Mouse (Mus musculus) stomach, postnatal 0 days (tissue): ENCODE measurements at regions not wholly inside any gene's neighbourhood (a gene's known extent, or its start where the extent isn't known, plus 50 kb on each side); places are given as distances from the start of the nearest gene placed in this dataset.

Experiments used
- ATAC-seq: fragments of 200-750 bp; cut with Nextera tagmentation; 2 replicates; pipeline ENCODE4 v1.8.0; 2017; ENCODE audit not compliant: low FRiP score, low TSS enrichment
- DNase-seq: peaks from one replicate; pipeline ENCODE4 v3.0.0-alpha.2; 2016; ENCODE audit warnings: low spot score
- H3K27ac ChIP-seq: fragments of 300-500 bp; sonication (generic); replicated peaks from 2 replicates; pipeline ENCODE4 v1.5.1; 2014; ENCODE audit warnings: mild to moderate bottlenecking, control low read depth
- H3K27me3 ChIP-seq: fragments of 300-500 bp; sonication (generic); 2 replicates; pipeline ENCODE4 v1.6.1; 2014; ENCODE audit warnings: low read length; ENCODE audit not compliant: control insufficient read depth, insufficient read depth
- H3K36me3 ChIP-seq: fragments of 300-500 bp; sonication (generic); 2 replicates; pipeline ENCODE4 v1.6.1; 2014; ENCODE audit warnings: low read length, mixed read lengths; ENCODE audit not compliant: control insufficient read depth, insufficient read depth
- H3K4me1 ChIP-seq: fragments of 300-500 bp; sonication (generic); replicated peaks from 2 replicates; pipeline ENCODE4 v1.6.1; 2014; ENCODE audit warnings: antibody characterized with exemption; ENCODE audit not compliant: control insufficient read depth, insufficient read depth
- H3K4me2 ChIP-seq: fragments of 300-500 bp; sonication (generic); replicated peaks from 2 replicates; pipeline ENCODE4 v1.6.1; 2014; ENCODE audit warnings: low read depth, mild to moderate bottlenecking, control low read depth, moderate library complexity
- H3K4me3 ChIP-seq: fragments of 300-500 bp; sonication (generic); 2 replicates; pipeline ENCODE4 v1.5.1; 2014; ENCODE audit warnings: low read depth, low read length, control low read depth
- H3K9ac ChIP-seq: fragments of 300-500 bp; sonication (generic); 2 replicates; pipeline ENCODE4 v1.6.1; 2014; ENCODE audit warnings: mild to moderate bottlenecking, low read length, control low read depth, mixed read lengths
- H3K9me3 ChIP-seq: fragments of 300-500 bp; sonication (generic); 2 replicates; pipeline ENCODE4 v1.6.1; 2016; ENCODE audit warnings: low read length; ENCODE audit not compliant: control insufficient read depth
- CTCF ChIP-seq: IDR thresholded peaks from 2 replicates; pipeline ENCODE4 v1.5.1; 2016; ENCODE audit warnings: antibody characterized with exemption, low read depth, mild to moderate bottlenecking, moderate library complexity
- EP300 ChIP-seq: optimal IDR thresholded peaks from 2 replicates; pipeline ENCODE3; 2016; ENCODE audit warnings: antibody characterized with exemption
- WGBS: fragments of 180-500 bp; shearing (Covaris S2); extraction: QIAGEN DNeasy Blood & Tissue Kit; methylation state at CpG from one replicate; pipeline ENCODE4 v1.1.7; 2014; 5-methylcytosine and 5-hydroxymethylcytosine counted together

DNA sequence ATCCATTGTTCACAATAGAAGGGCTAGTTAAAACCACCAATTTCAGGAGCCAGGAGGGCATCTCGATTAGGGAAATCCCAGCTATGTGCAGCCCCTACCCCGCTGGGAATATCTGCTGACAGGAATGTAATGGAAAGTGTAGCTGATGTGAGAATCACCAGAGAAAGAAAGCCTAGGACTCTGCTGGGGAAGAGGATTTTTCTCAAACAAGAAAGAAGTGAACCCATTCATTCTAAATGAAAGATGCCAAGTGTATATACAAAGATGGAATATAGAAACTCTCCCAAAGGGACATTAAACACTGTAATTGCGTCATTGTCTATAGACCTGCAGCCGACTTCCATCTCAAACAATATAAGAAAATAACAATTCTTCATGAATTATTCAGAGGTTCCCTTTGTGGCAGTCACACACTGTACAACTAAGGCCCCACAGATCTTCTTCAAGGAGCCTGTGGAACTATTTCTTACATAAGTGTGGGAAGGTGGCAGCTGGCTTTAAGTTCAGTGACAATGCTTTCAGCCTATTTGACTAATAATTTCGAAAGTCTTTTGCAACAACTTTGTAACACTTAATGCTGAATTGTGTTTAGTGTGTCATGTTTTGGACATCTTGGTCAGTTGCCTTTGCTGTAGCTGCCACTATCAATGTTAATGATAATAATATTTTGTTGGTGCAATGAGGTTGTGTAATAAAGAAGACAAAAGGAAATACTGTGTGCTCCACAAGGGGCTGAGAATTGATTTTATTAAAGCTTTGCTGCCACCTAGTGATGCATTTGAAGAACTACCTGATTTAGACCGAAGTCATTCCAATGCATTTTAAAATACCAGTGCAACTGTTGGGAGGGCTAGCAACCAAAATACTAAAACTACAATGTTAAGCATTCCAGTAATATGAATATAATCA is 285.4 kb upstream of the Rps6ka3 start:
- H3K9ac ChIP-seq = no peak overlapping the region
- no peaks in the 10 kb centered on the region for H3K36me3 ChIP-seq
- H3K4me1 ChIP-seq = no peaks in the 10 kb centered on the region
- TF ChIP-seq EP300 (no peak), CTCF (peak; percentile 72)
- no peak overlapping the region for H3K27ac ChIP-seq
- H3K9me3 ChIP-seq = no peaks in the 10 kb centered on the region
- H3K4me2 ChIP-seq = no peak overlapping the region
- no peak overlapping the region for H3K4me3 ChIP-seq
- ATAC-seq = no peak
- WGBS = 32% methylated on average over 6 of the region's 6 CpGs
- DNase-seq = no peak
- H3K27me3 ChIP-seq = no peaks in the 10 kb centered on the region

DNA sequence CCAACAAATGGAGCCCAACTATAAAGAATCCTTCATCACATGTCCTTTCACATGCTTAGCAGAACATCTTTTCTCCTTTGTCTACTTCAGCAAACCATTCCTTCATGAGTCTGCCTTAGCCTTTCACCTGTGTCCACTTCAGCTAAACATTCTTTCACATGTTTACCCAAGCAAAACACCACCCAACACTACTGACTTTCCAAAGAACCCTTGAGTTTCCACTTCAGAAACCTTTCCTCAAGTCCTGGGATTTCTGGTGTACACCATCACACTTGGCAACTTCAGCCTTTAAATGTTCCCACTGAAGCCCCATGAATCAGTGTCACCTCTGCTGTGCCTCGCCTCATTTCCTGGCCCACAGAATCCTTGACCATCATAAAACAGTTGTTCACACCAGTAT is 278.2 kb upstream of the Rps6ka3 start:
- Histone ChIP-seq H3K27ac (no peak overlapping the region), H3K4me3 (no peak overlapping the region)
- no peak for TF ChIP-seq EP300
- no peak for TF ChIP-seq CTCF

DNA sequence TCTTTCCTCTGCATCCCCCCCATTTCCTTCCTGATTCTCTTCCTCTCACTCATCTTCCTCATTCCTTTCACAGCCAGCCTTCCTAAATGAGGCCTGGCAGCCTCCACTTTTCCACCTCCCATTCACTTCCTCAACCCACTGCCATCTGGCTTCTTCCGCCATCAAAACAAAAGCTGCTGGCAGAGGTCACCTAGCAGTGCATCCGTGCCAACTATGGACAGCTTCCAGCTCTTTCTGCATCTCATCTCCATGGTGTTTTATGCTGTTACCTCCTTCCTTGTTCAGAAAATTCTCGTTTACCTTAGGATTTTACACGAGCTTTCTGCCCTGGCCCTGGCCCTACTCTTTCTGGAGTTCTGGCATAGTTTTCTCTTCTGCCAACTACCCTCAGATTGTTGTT is 262.9 kb upstream of the Rps6ka3 start:
- no peak for ATAC-seq
- TF ChIP-seq EP300 (no peak), CTCF (no peak)
- Histone ChIP-seq H3K4me3 (no peak overlapping the region), H3K36me3 (no peaks in the 10 kb centered on the region), H3K9me3 (no peaks in the 10 kb centered on the region), H3K9ac (no peak overlapping the region), H3K4me1 (no peaks in the 10 kb centered on the region), H3K27ac (no peak overlapping the region), H3K27me3 (no peaks in the 10 kb centered on the region), H3K4me2 (no peak overlapping the region)
- WGBS = 56% methylated on average over 4 of the region's 4 CpGs
- DNase-seq = no peak

More for the DNA sequence above, 278.2 kb upstream of the Rps6ka3 start:
- no peaks in the 10 kb centered on the region for H3K27me3 ChIP-seq
- ATAC-seq = no peak
- 78% methylated on average over 1 of the region's 1 CpGs for WGBS
- no peaks in the 10 kb centered on the region for H3K4me1 ChIP-seq
- no peak overlapping the region for H3K4me2 ChIP-seq
- H3K9me3 ChIP-seq = no peaks in the 10 kb centered on the region
- no peak overlapping the region for H3K9ac ChIP-seq
- H3K36me3 ChIP-seq = no peaks in the 10 kb centered on the region
- DNase-seq = no peak

DNA sequence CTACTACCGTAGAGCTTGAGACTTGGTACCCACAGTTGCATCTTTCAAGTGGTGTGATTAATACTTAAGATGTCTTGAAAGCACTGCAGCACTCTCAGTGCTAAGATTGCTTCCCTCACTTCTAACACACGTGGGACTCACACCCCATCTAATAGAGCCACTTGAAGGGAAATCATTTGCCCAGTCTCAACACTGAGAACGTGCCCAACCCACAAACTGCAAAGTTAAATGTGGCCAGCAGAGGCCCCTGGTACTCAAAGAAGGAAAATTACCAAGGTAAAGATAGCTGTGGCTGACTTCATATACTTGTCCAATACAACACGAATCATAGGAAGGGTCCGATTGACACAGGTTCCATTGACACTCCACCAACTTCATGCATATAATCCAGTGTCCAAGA is 238.4 kb upstream of the Rps6ka3 start:
- 68% methylated on average over 5 of the region's 5 CpGs for WGBS
- DNase-seq = peak; percentile 13
- no peak overlapping the region for H3K27ac ChIP-seq

DNA sequence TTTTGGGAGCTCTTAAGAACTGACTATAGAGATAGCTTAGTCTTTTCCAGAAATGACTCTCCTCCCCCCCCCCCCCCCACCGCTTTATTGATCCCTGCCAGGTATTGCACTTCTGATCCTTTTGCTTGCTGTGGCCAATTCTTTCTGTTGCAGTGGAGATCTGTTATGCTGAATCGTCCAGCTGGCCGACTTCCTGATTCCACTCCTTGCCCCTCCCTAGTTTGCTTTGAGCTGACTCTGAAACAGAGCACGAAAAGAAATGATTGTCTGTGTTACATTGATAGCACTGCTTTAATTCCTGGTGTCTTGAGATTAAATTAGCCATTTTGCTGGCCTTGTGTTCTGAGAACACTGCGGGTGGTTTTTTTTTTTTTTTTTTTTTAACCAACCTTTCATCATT is 233.5 kb upstream of the Rps6ka3 start:
- Histone ChIP-seq H3K36me3 (no peaks in the 10 kb centered on the region), H3K27me3 (no peaks in the 10 kb centered on the region), H3K4me3 (no peak overlapping the region), H3K4me1 (no peaks in the 10 kb centered on the region), H3K4me2 (no peak overlapping the region), H3K9ac (no peak overlapping the region), H3K27ac (no peak overlapping the region), H3K9me3 (no peaks in the 10 kb centered on the region)
- ATAC-seq = no peak
- DNase-seq = peak; percentile 15
- WGBS = 41% methylated on average over 5 of the region's 5 CpGs
- no peak for TF ChIP-seq CTCF
- no peak for TF ChIP-seq EP300

More for the DNA sequence above, 238.4 kb upstream of the Rps6ka3 start:
- H3K36me3 ChIP-seq = no peaks in the 10 kb centered on the region
- no peak overlapping the region for H3K4me3 ChIP-seq
- H3K4me1 ChIP-seq = no peaks in the 10 kb centered on the region
- no peak overlapping the region for H3K9ac ChIP-seq
- TF ChIP-seq CTCF (peak; percentile 66), EP300 (no peak)
- H3K4me2 ChIP-seq = no peak overlapping the region
- no peaks in the 10 kb centered on the region for H3K27me3 ChIP-seq
- no peak for ATAC-seq
- H3K9me3 ChIP-seq = no peaks in the 10 kb centered on the region

- H3K36me3 ChIP-seq = no peaks in the 10 kb centered on the region
- DNase-seq (no peak), ATAC-seq (no peak)
- H3K9ac ChIP-seq = no peak overlapping the region
- H3K27me3 ChIP-seq = no peaks in the 10 kb centered on the region
- H3K27ac ChIP-seq = no peak overlapping the region
- 51% methylated on average over 2 of the region's 2 CpGs for WGBS
- no peaks in the 10 kb centered on the region for H3K4me1 ChIP-seq
- H3K9me3 ChIP-seq = no peaks in the 10 kb centered on the region
- no peak for TF ChIP-seq CTCF
- TF ChIP-seq EP300 = no peak
- no peak overlapping the region for H3K4me3 ChIP-seq
- H3K4me2 ChIP-seq = no peak overlapping the region
These were observed 225.4 kb upstream of the Rps6ka3 start for GRCm38 (mm10) chrX:158984721-158985120.
